Mouse (Mus musculus) MEL (cell line): Measurements from ENCODE around the gene Gm10840. TPM values are rescaled to one million over a fixed set of nuclear protein-coding genes. Genes with fewer than 3 reads are reported as not detected.

ENCODE experiments used
- DNase-seq: peaks from one replicate; pipeline ENCODE4 v3.0.0; 2011; ENCODE audit warnings: low read depth, low spot score
- H3K27ac ChIP-seq: 2 replicates; pipeline ENCODE4 v1.5.1; 2012; ENCODE audit warnings: low read depth, mild to moderate bottlenecking, control low read depth, low read length, moderate library complexity; ENCODE audit not compliant: control insufficient read depth
- H3K27me3 ChIP-seq, 2 experiments: fragments of 150-350 bp in 1 of 2; sonication (generic) in 1 of 2; 2 replicates each; pipeline ENCODE4 v1.6.1; 2012; ENCODE audit warnings: low read length in 2 of 2, mild to moderate bottlenecking in 2 of 2, improper control_type of control experiment in 1 of 2, moderate library complexity in 1 of 2; ENCODE audit not compliant: insufficient read depth in 2 of 2, control insufficient read depth in 1 of 2
- H3K36me3 ChIP-seq, 2 experiments: 2 replicates each; pipeline ENCODE4 v1.6.1; 2012 to 2014; ENCODE audit warnings: low read length in 2 of 2, improper control_type of control experiment in 1 of 2, inconsistent platforms in 1 of 2, mild to moderate bottlenecking in 1 of 2; ENCODE audit not compliant: insufficient read depth in 2 of 2, control insufficient read depth in 1 of 2
- H3K4me1 ChIP-seq, 2 experiments: fragments of 150-350 bp in 1 of 2; sonication (generic) in 1 of 2; 2 replicates each; pipeline ENCODE4 v1.6.1; 2012; ENCODE audit warnings: low read length in 2 of 2, improper control_type of control experiment in 1 of 2, mild to moderate bottlenecking in 1 of 2; ENCODE audit not compliant: insufficient read depth in 2 of 2, control insufficient read depth in 1 of 2
- H3K4me3 ChIP-seq, 2 experiments: fragments of 150-350 bp in 1 of 2; sonication (generic) in 1 of 2; 2 replicates each; pipeline ENCODE4 v1.5.1; 2012; ENCODE audit warnings: low read depth in 2 of 2, low read length in 2 of 2, mild to moderate bottlenecking in 2 of 2, moderate library complexity in 2 of 2, control low read depth in 1 of 2, improper control_type of control experiment in 1 of 2; ENCODE audit not compliant: control insufficient read depth in 1 of 2, insufficient read depth in 1 of 2
- H3K79me2 ChIP-seq: 2 replicates; pipeline ENCODE4 v1.6.1; 2012; ENCODE audit warnings: mild to moderate bottlenecking, low read length, moderate library complexity; ENCODE audit not compliant: control insufficient read depth, poor library complexity, insufficient read depth
- H3K9ac ChIP-seq: 2 replicates; pipeline ENCODE4 v1.6.1; 2012; ENCODE audit warnings: low read depth, mild to moderate bottlenecking, control low read depth, low read length, moderate library complexity; ENCODE audit not compliant: control insufficient read depth, poor library complexity, severe bottlenecking
- H3K9me3 ChIP-seq: fragments of 150-350 bp; sonication (generic); replicated peaks from 2 replicates; pipeline ENCODE4 v1.6.1; 2012; ENCODE audit warnings: mild to moderate bottlenecking, low read length, improper control_type of control experiment, moderate library complexity; ENCODE audit not compliant: insufficient read depth
- BHLHE40 ChIP-seq: IDR thresholded peaks from 2 replicates; pipeline ENCODE4 v1.6.1; 2012; ENCODE audit warnings: low read depth, mild to moderate bottlenecking, inconsistent platforms, low read length, improper control_type of control experiment, borderline replicate concordance
- CHD2 ChIP-seq: IDR thresholded peaks from 2 replicates; pipeline ENCODE4 v1.6.1; 2011; ENCODE audit warnings: low read length, improper control_type of control experiment
- CTCF ChIP-seq, 3 experiments: IDR thresholded peaks in 2 of 3; conservative IDR thresholded peaks in 1 of 3; 2 replicates each; pipeline ENCODE4 v1.5.1; 2011 to 2012; ENCODE audit warnings: low read length in 3 of 3, low read depth in 2 of 3, mild to moderate bottlenecking in 2 of 3, improper control_type of control experiment in 1 of 3, inconsistent platforms in 1 of 3, mixed read lengths in 1 of 3, moderate library complexity in 1 of 3; ENCODE audit not compliant: control insufficient read depth in 1 of 3, insufficient read depth in 1 of 3, poor library complexity in 1 of 3, severe bottlenecking in 1 of 3
- ETS1 ChIP-seq: IDR thresholded peaks from 2 replicates; pipeline ENCODE4 v1.6.1; 2012; ENCODE audit warnings: low read depth, mild to moderate bottlenecking, inconsistent platforms, low read length, improper control_type of control experiment, moderate library complexity
- GATA1 ChIP-seq: IDR thresholded peaks from 2 replicates; pipeline ENCODE4 v1.6.1; 2011; ENCODE audit warnings: low read depth, low read length, improper control_type of control experiment
- JUND ChIP-seq: IDR thresholded peaks from 2 replicates; pipeline ENCODE4 v1.6.1; 2011; ENCODE audit warnings: low read depth, mild to moderate bottlenecking, improper control_type of control experiment, low read length
- KAT2A ChIP-seq: conservative IDR thresholded peaks from 2 replicates; pipeline ENCODE4 v1.6.1; 2012; ENCODE audit warnings: low read depth, low read length, improper control_type of control experiment, inconsistent platforms
- MAFK ChIP-seq: IDR thresholded peaks from 2 replicates; pipeline ENCODE4 v1.6.1; 2011; ENCODE audit warnings: low read depth, mild to moderate bottlenecking, low read length, improper control_type of control experiment, borderline replicate concordance
- MAX ChIP-seq: IDR thresholded peaks from 2 replicates; pipeline ENCODE4 v1.6.1; 2011; ENCODE audit warnings: low read length, improper control_type of control experiment
- MAZ ChIP-seq: IDR thresholded peaks from 2 replicates; pipeline ENCODE4 v1.6.1; 2012; ENCODE audit warnings: low read depth, mild to moderate bottlenecking, inconsistent platforms, low read length, improper control_type of control experiment
- MXI1 ChIP-seq: IDR thresholded peaks from 2 replicates; pipeline ENCODE4 v1.6.1; 2011; ENCODE audit warnings: mild to moderate bottlenecking, low read depth, low read length, improper control_type of control experiment
- MYB ChIP-seq: IDR thresholded peaks from 2 replicates; pipeline ENCODE4 v1.6.1; 2011; ENCODE audit warnings: mild to moderate bottlenecking, low read depth, low read length, improper control_type of control experiment
- MYC ChIP-seq: IDR thresholded peaks from 2 replicates; pipeline ENCODE4 v1.6.1; 2011; ENCODE audit warnings: low read depth, mild to moderate bottlenecking, low read length, improper control_type of control experiment, moderate library complexity
- NELFE ChIP-seq: IDR thresholded peaks from 2 replicates; pipeline ENCODE4 v1.6.1; 2011; ENCODE audit warnings: low read depth, low read length, improper control_type of control experiment
- POLR2AphosphoS2 ChIP-seq: IDR thresholded peaks from 2 replicates; pipeline ENCODE4 v1.6.1; 2011; ENCODE audit warnings: low read length, improper control_type of control experiment
- POLR2AphosphoS5 ChIP-seq: IDR thresholded peaks from 2 replicates; pipeline ENCODE4 v1.6.1; 2012; ENCODE audit warnings: low read depth, borderline replicate concordance, mild to moderate bottlenecking, inconsistent platforms, low read length, moderate library complexity, mixed read lengths
- RAD21 ChIP-seq: IDR thresholded peaks from 2 replicates; pipeline ENCODE4 v1.6.1; 2011; ENCODE audit warnings: mild to moderate bottlenecking, low read depth, low read length, improper control_type of control experiment
- RCOR1 ChIP-seq: IDR thresholded peaks from 2 replicates; pipeline ENCODE4 v1.6.1; 2012; ENCODE audit warnings: low read depth, mild to moderate bottlenecking, inconsistent platforms, low read length, improper control_type of control experiment
- SIN3A ChIP-seq: IDR thresholded peaks from 2 replicates; pipeline ENCODE4 v1.6.1; 2012; ENCODE audit warnings: low read length, improper control_type of control experiment, inconsistent platforms
- SMC3 ChIP-seq: IDR thresholded peaks from 2 replicates; pipeline ENCODE4 v1.6.1; 2011; ENCODE audit warnings: low read depth, low read length, improper control_type of control experiment
- TAL1 ChIP-seq: IDR thresholded peaks from 2 replicates; pipeline ENCODE4 v1.6.1; 2012; ENCODE audit warnings: mild to moderate bottlenecking, inconsistent platforms, low read length, moderate library complexity, mixed read lengths
- TBP ChIP-seq: IDR thresholded peaks from 2 replicates; pipeline ENCODE4 v1.8.0; 2011; ENCODE audit warnings: low read depth, low read length, improper control_type of control experiment
- TCF12 ChIP-seq: IDR thresholded peaks from 2 replicates; pipeline ENCODE4 v1.6.1; 2014; ENCODE audit warnings: low read depth, mild to moderate bottlenecking, inconsistent platforms, low read length, improper control_type of control experiment, moderate library complexity
- USF2 ChIP-seq, 2 experiments: IDR thresholded peaks; 2 replicates each; pipeline ENCODE4 v1.6.1; 2011 to 2012; ENCODE audit warnings: improper control_type of control experiment in 2 of 2, low read length in 2 of 2, borderline replicate concordance in 1 of 2, inconsistent platforms in 1 of 2, low read depth in 1 of 2, mild to moderate bottlenecking in 1 of 2; ENCODE audit not compliant: insufficient read depth in 1 of 2
- ZC3H11A ChIP-seq: IDR thresholded peaks from 2 replicates; pipeline ENCODE4 v1.6.1; 2012; ENCODE audit warnings: low read depth, mild to moderate bottlenecking, inconsistent platforms, low read length, improper control_type of control experiment
- ZKSCAN1 ChIP-seq: IDR thresholded peaks from 2 replicates; pipeline ENCODE4 v1.6.1; 2012; ENCODE audit warnings: low read depth, mild to moderate bottlenecking, inconsistent platforms, low read length, improper control_type of control experiment, moderate library complexity
- ZMIZ1 ChIP-seq: IDR thresholded peaks from 2 replicates; pipeline ENCODE4 v1.6.1; 2012; ENCODE audit warnings: low read depth, mild to moderate bottlenecking, inconsistent platforms, low read length, improper control_type of control experiment, moderate library complexity
- polyA plus RNA-seq, 2 experiments: library from polyadenylated mRNA; stranded (reverse) in 1 of 2; unstranded in 1 of 2; fragments of >175 nt in 1 of 2; fragments of >200 nt in 1 of 2; gene quantifications; 2 replicates each; pipeline versions ENCODE4 v1.2.1 to v1.2.4; 2012; ENCODE audit warnings: low replicate concordance in 2 of 2, low read depth in 1 of 2; ENCODE audit not compliant: insufficient read length in 2 of 2, insufficient read depth in 1 of 2, missing spikeins in 1 of 2
- total RNA-seq: library from RNA; depleted of rRNA; stranded (reverse); fragments of 300-350 nt; gene quantifications from 2 replicates; pipeline ENCODE4 v1.2.3, GENCODE M21; 2012

Gene Gm10840
- total and polyA plus RNA-seq, 3 experiments: not detected

DNA sequence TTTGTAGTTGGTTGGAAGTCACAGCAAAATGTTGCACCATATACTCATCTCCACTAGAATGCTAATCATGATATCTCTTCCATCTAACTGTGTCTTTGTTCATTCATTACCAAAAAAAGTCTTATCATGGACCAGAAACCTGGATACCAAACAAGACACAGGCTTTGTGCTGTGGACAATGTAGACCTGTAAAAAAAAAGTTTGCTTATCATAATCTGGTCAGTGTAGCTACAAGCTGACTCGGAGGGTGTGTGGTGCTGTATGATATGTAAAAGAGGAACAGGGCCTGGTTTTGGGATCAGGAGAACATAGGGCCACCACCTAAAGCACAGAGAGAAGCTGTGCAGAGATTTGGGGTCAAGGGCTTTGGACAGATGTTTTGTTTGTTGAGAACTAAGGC, 31.2 kb upstream of the Gm10840 start (continued):
- TF ChIP-seq MAFK: peak; percentile 82; the same call in 1 of the 2 replicates

DNA sequence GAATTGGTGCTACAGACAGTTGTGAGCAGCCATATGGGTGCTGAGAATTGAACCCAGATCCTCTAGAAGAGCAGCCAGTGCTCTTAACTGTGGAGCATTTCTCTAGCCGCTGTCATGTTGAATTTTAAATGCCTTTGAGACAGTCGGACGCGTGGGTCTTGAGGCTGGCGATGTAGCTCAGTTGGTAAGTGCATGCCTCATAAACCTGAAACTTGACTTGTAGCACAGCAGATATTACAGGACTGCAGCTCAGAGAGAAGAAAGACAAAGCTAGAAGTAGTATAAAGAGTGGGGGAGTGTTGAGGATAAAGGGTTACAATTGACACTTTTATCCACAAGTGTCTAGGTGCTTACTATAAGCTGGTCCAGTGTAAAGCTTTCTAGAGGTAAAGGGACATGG, 28.1 kb upstream of the Gm10840 start:
- TF ChIP-seq TAL1 (no peak), KAT2A (no peak), NELFE (no peak)
- peaks cover 0 to 43% of the 10 kb centered on the region in 2 experiments; a peak in 2 of 4 replicates for H3K36me3 ChIP-seq

DNA sequence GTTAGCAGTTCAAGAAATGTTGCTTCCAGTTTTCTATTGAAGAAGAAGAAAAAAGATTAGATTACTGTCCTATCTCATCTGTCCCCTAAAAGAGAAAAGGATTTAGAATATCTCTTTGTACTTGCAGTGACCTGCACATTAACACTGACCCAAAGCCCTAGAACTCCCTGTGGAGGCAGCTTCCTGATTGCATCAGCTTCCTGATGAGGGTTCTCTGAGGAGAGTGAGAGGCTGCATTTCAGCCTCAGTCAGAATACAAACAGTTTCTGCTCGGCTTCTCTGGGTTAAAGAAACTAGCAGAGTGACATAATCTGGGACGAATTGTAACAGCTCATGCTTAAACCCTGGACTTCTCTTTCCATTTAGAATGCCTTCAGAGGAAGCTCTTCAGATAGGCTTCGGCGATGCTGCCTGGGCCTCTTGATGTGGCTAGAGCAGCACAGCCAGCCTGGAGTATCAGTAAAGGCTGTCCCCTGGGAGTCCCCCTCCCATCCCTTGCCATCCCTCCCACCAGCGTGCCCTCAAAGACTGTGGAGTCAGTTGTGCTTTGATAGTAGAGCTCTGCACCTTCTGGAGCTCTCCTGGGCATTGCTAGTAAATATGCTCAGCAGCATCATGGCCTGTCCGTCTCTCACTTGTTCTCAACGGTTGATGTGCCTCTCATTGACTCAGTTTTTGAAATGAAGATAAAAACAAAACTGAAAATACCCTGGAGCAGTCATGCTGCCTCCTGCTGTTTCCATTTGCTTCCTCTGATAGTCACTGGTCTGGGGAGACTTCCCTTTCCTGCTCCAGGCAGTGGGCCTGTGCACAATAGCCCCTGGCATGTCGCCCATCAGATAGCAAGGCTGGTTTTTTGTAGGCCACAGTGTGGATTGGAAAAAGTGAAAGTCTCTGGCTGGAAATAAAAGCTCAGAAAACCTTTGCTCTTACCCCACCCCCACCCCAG, 25.8 kb upstream of the Gm10840 start:
- Histone ChIP-seq H3K27ac (peak overlapping the region; percentile 99), H3K9me3 (no peaks in the 10 kb centered on the region), H3K4me3 (peak overlapping the region; percentile 39 to 49), H3K9ac (peak overlapping the region; percentile 75), H3K36me3 (peaks cover 0 to 27% of the 10 kb centered on the region in 2 experiments; a peak in 2 of 4 replicates), H3K27me3 (no peaks in the 10 kb centered on the region), H3K79me2 (no peaks in the 10 kb centered on the region; the same call in 1 of the 2 replicates), H3K4me1 (peaks cover 13 to 19% of the 10 kb centered on the region in 2 experiments)
- peak; percentile 98 for DNase-seq
- TF ChIP-seq CTCF (IDR thresholded peaks at IDR 0.05 in 2 of 3, conservative IDR thresholded peaks at IDR 0.05 in 1 of 3; ENCODE audit: control insufficient read depth in 1 of 3, insufficient read depth in 1 of 3, low read depth in 2 of 3, low read length in 3 of 3, poor library complexity in 1 of 3, severe bottlenecking in 1 of 3): peak in 1 of 3 experiments; percentile 41; a peak in 2 of 6 replicates
- TF ChIP-seq SMC3: peak; percentile 37
- TF ChIP-seq ETS1: peak; percentile 96
- peak; percentile 63; the same call in 1 of the 2 replicates for TF ChIP-seq POLR2AphosphoS5
- TF ChIP-seq USF2 (IDR thresholded peaks at IDR 0.05; ENCODE audit: borderline replicate concordance in 1 of 2, insufficient read depth in 1 of 2, low read depth in 1 of 2, low read length in 2 of 2): no peak
- peak; percentile 100 for TF ChIP-seq GATA1
- TF ChIP-seq MXI1: peak; percentile 76
- TF ChIP-seq POLR2AphosphoS2: peak; percentile 74
- TF ChIP-seq MAFK: no peak
- TF ChIP-seq ZMIZ1: peak; percentile 79; the same call in 1 of the 2 replicates
- peak; percentile 91 for TF ChIP-seq SIN3A
- peak; percentile 73; the same call in 1 of the 2 replicates for TF ChIP-seq MAZ
- TF ChIP-seq RAD21: no peak; the same call in 1 of the 2 replicates
- TF ChIP-seq JUND: 0 out of 2 replicates have a peak, but pooled peaks have one; percentile 29
- TF ChIP-seq RCOR1: peak; percentile 97
- TF ChIP-seq NELFE: peak; percentile 53
- TF ChIP-seq MAX: peak; percentile 79
- TF ChIP-seq TCF12: peak; percentile 83
- 0 out of 2 replicates have a peak, but pooled peaks have one; percentile 11 for TF ChIP-seq ZC3H11A
- peak; percentile 53 for TF ChIP-seq MYB
- peak; percentile 77 for TF ChIP-seq TAL1
- no peak for TF ChIP-seq ZKSCAN1
- peak; percentile 93 for TF ChIP-seq MYC
- peak; percentile 89 for TF ChIP-seq TBP
- peak; percentile 23; the same call in 1 of the 2 replicates for TF ChIP-seq CHD2
- peak; percentile 59; the same call in 1 of the 2 replicates for TF ChIP-seq BHLHE40

More for the DNA sequence above, 28.1 kb upstream of the Gm10840 start:
- Histone ChIP-seq H3K4me3 (no peak overlapping the region), H3K79me2 (no peaks in the 10 kb centered on the region; the same call in 1 of the 2 replicates), H3K9me3 (no peaks in the 10 kb centered on the region), H3K27ac (no peak overlapping the region), H3K4me1 (peaks cover 22 to 31% of the 10 kb centered on the region in 2 experiments), H3K9ac (no peak overlapping the region), H3K27me3 (no peaks in the 10 kb centered on the region)
- DNase-seq: no peak
